Mouse (Mus musculus) retina, embryonic 14.5 days (tissue): ENCODE results near the gene Tbc1d22a.

ENCODE experiments used
- DNase-seq: peaks from one replicate; pipeline ENCODE4 v3.0.0-alpha.2; 2015; ENCODE audit warnings: low spot score

Gene Tbc1d22a

GRCm38 (mm10) chr15:86236252-86236651 is 22.0 kb downstream of the Tbc1d22a start:
- peak; percentile 79 for DNase-seq

- no peak for DNase-seq
These were observed 23.8 kb downstream of the Tbc1d22a start for GRCm38 (mm10) chr15:86238076-86238475.

- no peak for DNase-seq
These were observed 24.8 kb downstream of the Tbc1d22a start for GRCm38 (mm10) chr15:86239068-86239467.

- DNase-seq, result peak; percentile 83
These were observed 25.5 kb downstream of the Tbc1d22a start for GRCm38 (mm10) chr15:86239801-86240200.

- peak; percentile 82 for DNase-seq
These were observed 29.4 kb downstream of the Tbc1d22a start for GRCm38 (mm10) chr15:86243708-86244107.

- no peak for DNase-seq
These were observed 30.1 kb downstream of the Tbc1d22a start for GRCm38 (mm10) chr15:86244380-86244779.

- DNase-seq, result peak; percentile 67
These were observed 36.0 kb downstream of the Tbc1d22a start for GRCm38 (mm10) chr15:86250269-86250668.

- no peak for DNase-seq
These were observed 37.9 kb downstream of the Tbc1d22a start for GRCm38 (mm10) chr15:86252130-86252529.

- DNase-seq, result no peak
These were observed 38.4 kb downstream of the Tbc1d22a start for GRCm38 (mm10) chr15:86252684-86253083.

GRCm38 (mm10) chr15:86253411-86253810 is 39.2 kb downstream of the Tbc1d22a start:
- peak; percentile 37 for DNase-seq

- DNase-seq, result no peak
These were observed 41.9 kb downstream of the Tbc1d22a start for GRCm38 (mm10) chr15:86256201-86256600.

- DNase-seq, result no peak
These were observed 42.5 kb downstream of the Tbc1d22a start for GRCm38 (mm10) chr15:86256728-86257179.

- no peak for DNase-seq
These were observed 43.8 kb downstream of the Tbc1d22a start for GRCm38 (mm10) chr15:86257916-86258685.

- no peak for DNase-seq
These were observed 45.0 kb downstream of the Tbc1d22a start for GRCm38 (mm10) chr15:86259233-86259632.

GRCm38 (mm10) chr15:86260111-86260510 is 45.9 kb downstream of the Tbc1d22a start:
- DNase-seq, result no peak

- DNase-seq, result no peak
These were observed 50.1 kb downstream of the Tbc1d22a start for GRCm38 (mm10) chr15:86264389-86264788.

- DNase-seq, result no peak
These were observed 50.5 kb downstream of the Tbc1d22a start for GRCm38 (mm10) chr15:86264803-86265202.

GRCm38 (mm10) chr15:86266975-86267374 is 52.7 kb downstream of the Tbc1d22a start:
- no peak for DNase-seq

- no peak for DNase-seq
These were observed 54.3 kb downstream of the Tbc1d22a start for GRCm38 (mm10) chr15:86268526-86268925.

- no peak for DNase-seq
These were observed 61.5 kb downstream of the Tbc1d22a start for GRCm38 (mm10) chr15:86275754-86276153.

- DNase-seq, result peak; percentile 51
These were observed 62.4 kb downstream of the Tbc1d22a start for GRCm38 (mm10) chr15:86276538-86277264.

GRCm38 (mm10) chr15:86277428-86277827 is 63.2 kb downstream of the Tbc1d22a start:
- no peak for DNase-seq
